Mouse (Mus musculus) bone marrow macrophage, adult 2 months (primary cell): ENCODE measurements around the gene Pygm. TPM values are rescaled to one million over a fixed set of nuclear protein-coding genes. Genes with fewer than 3 reads are reported as not detected.
A peak's percentile ranks its signal among the peaks of the same experiment; 100 is the strongest.

Source experiments
- H3K27ac ChIP-seq: 2 replicates; pipeline ENCODE4 v1.5.1; 2012; ENCODE audit warnings: low read depth, low read length; ENCODE audit not compliant: insufficient read depth
- H3K4me1 ChIP-seq: 2 replicates; pipeline ENCODE4 v1.6.1; 2012; ENCODE audit warnings: low read length; ENCODE audit not compliant: control insufficient read depth, insufficient read depth
- H3K4me3 ChIP-seq: 2 replicates; pipeline ENCODE4 v1.5.1; 2012; ENCODE audit warnings: mild to moderate bottlenecking, low read length, moderate library complexity; ENCODE audit not compliant: insufficient read depth
- CTCF ChIP-seq: IDR thresholded peaks from 2 replicates; pipeline ENCODE4 v1.5.1; 2012; ENCODE audit warnings: low read depth, mild to moderate bottlenecking, low read length, moderate library complexity
- POLR2A ChIP-seq: IDR thresholded peaks from 2 replicates; pipeline ENCODE4 v1.6.1; 2012; ENCODE audit warnings: mild to moderate bottlenecking, low read depth, low read length, borderline replicate concordance
- polyA plus RNA-seq: library from polyadenylated mRNA; stranded (reverse); fragments of >200 nt; gene quantifications from 2 replicates; pipeline ENCODE4 v1.2.4, GENCODE M21; 2012; ENCODE audit not compliant: missing spikeins, insufficient read depth, insufficient read length

The Pygm gene
- polyA plus RNA-seq, 1 experiment: 0.97 TPM

- H3K27ac ChIP-seq: no peak overlapping the region
- TF ChIP-seq CTCF (no peak), POLR2A (no peak)
- no peaks in the 10 kb centered on the region for H3K4me1 ChIP-seq
- H3K4me3 ChIP-seq: no peak overlapping the region
Measured at GRCm38 (mm10) chr19:6407816-6408510, 23.8 kb downstream of the Pygm start.

GRCm38 (mm10) chr19:6408749-6409148 lies 24.6 kb downstream of the Pygm start:
- H3K27ac ChIP-seq: no peak overlapping the region
- TF ChIP-seq POLR2A: no peak
- no peak for TF ChIP-seq CTCF
- H3K4me1 ChIP-seq: no peaks in the 10 kb centered on the region
- H3K4me3 ChIP-seq: no peak overlapping the region

- Histone ChIP-seq H3K27ac (no peak overlapping the region), H3K4me3 (no peak overlapping the region), H3K4me1 (no peaks in the 10 kb centered on the region)
- TF ChIP-seq POLR2A (no peak), CTCF (no peak)
Measured at GRCm38 (mm10) chr19:6409176-6409575, 25.0 kb downstream of the Pygm start.

- no peak overlapping the region for H3K27ac ChIP-seq
Measured at GRCm38 (mm10) chr19:6409936-6410335, 25.7 kb downstream of the Pygm start.

GRCm38 (mm10) chr19:6412798-6413197 lies 28.6 kb downstream of the Pygm start:
- no peak for TF ChIP-seq POLR2A
- TF ChIP-seq CTCF: no peak
- Histone ChIP-seq H3K27ac (no peak overlapping the region), H3K4me3 (no peak overlapping the region), H3K4me1 (no peaks in the 10 kb centered on the region)

More at GRCm38 (mm10) chr19:6409936-6410335, 25.7 kb downstream of the Pygm start:
- Histone ChIP-seq H3K4me3 (no peak overlapping the region), H3K4me1 (no peaks in the 10 kb centered on the region)
- TF ChIP-seq POLR2A: no peak
- no peak for TF ChIP-seq CTCF

- Histone ChIP-seq H3K4me1 (no peaks in the 10 kb centered on the region), H3K4me3 (no peak overlapping the region), H3K27ac (no peak overlapping the region)
- TF ChIP-seq CTCF: no peak
- no peak for TF ChIP-seq POLR2A
Measured at GRCm38 (mm10) chr19:6415454-6415853, 31.3 kb downstream of the Pygm start.

GRCm38 (mm10) chr19:6416124-6416770 lies 32.0 kb downstream of the Pygm start:
- Histone ChIP-seq H3K4me3 (no peak overlapping the region), H3K4me1 (no peaks in the 10 kb centered on the region), H3K27ac (no peak overlapping the region)
- TF ChIP-seq CTCF: no peak
- no peak for TF ChIP-seq POLR2A

GRCm38 (mm10) chr19:6416894-6417761 lies 32.9 kb downstream of the Pygm start:
- Histone ChIP-seq H3K27ac (no peak overlapping the region), H3K4me1 (no peaks in the 10 kb centered on the region)
- TF ChIP-seq POLR2A: no peak
- no peak for TF ChIP-seq CTCF

GRCm38 (mm10) chr19:6418233-6418879 lies 34.2 kb downstream of the Pygm start, which contains the start of gene Nrxn2:
TSS of gene Nrxn2 (plus strand) at chr19:6418731.
- no peak within 1 kb of the TSS for H3K27ac ChIP-seq
- TF ChIP-seq CTCF: peak; percentile 95
- no peak for TF ChIP-seq POLR2A
- H3K4me1 ChIP-seq: no peaks in the 10 kb centered on the region
- H3K4me3 ChIP-seq: peak within 1 kb of the TSS; percentile 42

More at GRCm38 (mm10) chr19:6416894-6417761, 32.9 kb downstream of the Pygm start:
- H3K4me3 ChIP-seq: no peak overlapping the region
